Mouse (Mus musculus) spleen, adult 2 months (tissue): ENCODE measurements at regions not wholly inside any gene's neighbourhood (a gene's known extent, or its start where the extent isn't known, plus 50 kb on each side); places are given as distances from the start of the nearest gene placed in this dataset.

Experiments used
- CTCF ChIP-seq: fragments of 200-500 bp; IDR thresholded peaks from 2 replicates; pipeline ENCODE4 v1.5.1; 2011; ENCODE audit warnings: mild to moderate bottlenecking, inconsistent platforms; ENCODE audit not compliant: insufficient read depth, insufficient read length, insufficient replicate concordance; ENCODE audit errors: extremely low read depth
- POLR2A ChIP-seq: fragments of 200-500 bp; IDR thresholded peaks from 2 replicates; pipeline ENCODE4 v1.6.1; 2011; ENCODE audit warnings: low read depth, low read length, inconsistent platforms

DNA sequence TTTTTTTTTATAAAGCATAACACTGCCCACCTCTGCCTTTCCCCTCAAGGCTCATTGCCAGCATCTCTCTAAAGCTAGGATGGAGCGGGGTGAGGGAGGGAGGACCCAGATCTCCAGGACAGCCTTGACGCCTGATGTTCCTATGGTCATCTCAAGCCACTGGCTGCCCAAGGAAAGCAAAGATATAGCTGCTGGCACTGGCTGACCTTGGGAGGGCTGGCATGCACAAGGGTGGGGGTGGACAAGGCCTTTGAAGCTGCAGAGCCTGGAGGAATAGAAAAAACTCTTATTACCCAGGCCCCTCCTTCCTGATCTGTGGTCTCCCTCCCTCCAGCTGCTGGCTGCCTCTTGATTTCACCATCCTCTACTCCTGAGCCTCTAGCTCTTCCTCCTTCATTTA is 50.2 kb upstream of the Mrps22 start:
- no peak for TF ChIP-seq POLR2A
- no peak for TF ChIP-seq CTCF
